Mouse (Mus musculus) intestine, embryonic 16.5 days (tissue): ENCODE measurements around the gene Ret. TPM values are rescaled to one million over a fixed set of nuclear protein-coding genes. Genes with fewer than 3 reads are reported as not detected.

Source experiments
- ATAC-seq: fragments of 200-750 bp; cut with Nextera tagmentation; 2 replicates; pipeline ENCODE4 v1.8.0; 2017; ENCODE audit warnings: moderate TSS enrichment, moderate library complexity
- H3K27ac ChIP-seq: fragments of 300-500 bp; sonication (generic); 2 replicates; pipeline ENCODE4 v1.5.1; 2014; ENCODE audit warnings: mild to moderate bottlenecking, low read length
- H3K27me3 ChIP-seq: fragments of 300-500 bp; sonication (generic); replicated peaks from 2 replicates; pipeline ENCODE4 v1.6.1; 2014; ENCODE audit warnings: low read length, control low read depth, mixed read lengths; ENCODE audit not compliant: control insufficient read depth, insufficient read depth
- H3K36me3 ChIP-seq: fragments of 300-500 bp; sonication (generic); 2 replicates; pipeline ENCODE4 v1.6.1; 2014; ENCODE audit warnings: low read length, control low read depth; ENCODE audit not compliant: control insufficient read depth, insufficient read depth
- H3K4me1 ChIP-seq: fragments of 300-500 bp; sonication (generic); 2 replicates; pipeline ENCODE4 v1.6.1; 2014; ENCODE audit warnings: low read length, control low read depth, mixed read lengths; ENCODE audit not compliant: control insufficient read depth, insufficient read depth
- H3K4me2 ChIP-seq: fragments of 300-500 bp; sonication (generic); 2 replicates; pipeline ENCODE4 v1.6.1; 2014; ENCODE audit warnings: low read depth, low read length, control low read depth
- H3K4me3 ChIP-seq: fragments of 300-500 bp; sonication (generic); 2 replicates; pipeline ENCODE4 v1.5.1; 2014; ENCODE audit warnings: mild to moderate bottlenecking, low read length
- H3K9ac ChIP-seq: fragments of 300-500 bp; sonication (generic); 2 replicates; pipeline ENCODE4 v1.6.1; 2014; ENCODE audit warnings: low read depth, low read length
- H3K9me3 ChIP-seq: fragments of 300-500 bp; sonication (generic); 2 replicates; pipeline ENCODE4 v1.6.1; 2016; ENCODE audit warnings: low read length, control low read depth; ENCODE audit not compliant: control insufficient read depth
- WGBS: fragments of 180-500 bp; shearing (Covaris S2); extraction: QIAGEN DNeasy Blood & Tissue Kit; methylation state at CpG from one replicate; pipeline ENCODE4 v1.1.7; 2014; 5-methylcytosine and 5-hydroxymethylcytosine counted together
- polyA plus RNA-seq: library from polyadenylated mRNA; unstranded; fragments of >200 nt; fragmentation: Nextera tagmentation; extraction: Ambion mirVana; gene quantifications from 2 replicates; pipeline ENCODE4 v1.2.1, GENCODE M21; 2015

The Ret gene
- polyA plus RNA-seq, 1 experiment from 2014 or later = 11.0 TPM

DNA sequence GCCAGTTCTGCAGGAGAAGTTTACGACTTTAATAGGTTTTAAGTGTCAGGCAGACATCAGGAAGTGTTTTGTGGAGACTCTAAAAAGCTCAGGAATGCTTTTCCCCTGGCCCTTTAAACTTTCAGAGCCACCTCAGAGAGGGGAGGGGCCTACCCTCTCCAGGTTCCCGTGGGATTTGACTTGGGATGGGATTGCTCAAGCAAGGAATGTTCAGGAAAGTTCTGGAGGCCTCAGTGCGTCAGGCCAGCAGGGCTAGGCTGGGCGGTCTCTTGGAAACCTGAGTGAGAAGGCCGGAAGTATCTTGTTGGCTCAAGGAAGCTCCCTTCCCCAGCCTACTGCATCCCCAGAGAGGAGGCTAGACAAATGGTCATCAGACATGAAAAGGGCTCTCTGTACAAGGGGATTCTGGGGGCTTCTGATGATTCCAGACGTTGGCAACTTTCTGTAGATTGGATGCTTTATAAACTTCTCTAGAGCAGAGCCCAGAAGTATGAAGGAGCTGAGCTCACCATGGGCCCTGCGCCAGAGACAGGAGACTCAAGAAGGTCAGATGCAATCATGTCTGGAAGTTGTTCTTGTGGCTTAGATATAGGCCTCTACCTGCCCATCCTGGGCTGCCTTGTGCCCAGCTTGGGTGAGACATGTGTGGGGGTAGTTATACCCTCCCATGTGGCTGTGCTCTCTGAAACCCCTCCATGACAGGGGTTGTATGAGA is 7.8 kb upstream of the Ret start:
- Histone ChIP-seq H3K36me3 (no peaks in the 10 kb centered on the region), H3K9me3 (no peaks in the 10 kb centered on the region), H3K4me1 (no peaks in the 10 kb centered on the region), H3K4me2 (no peak overlapping the region), H3K27me3 (no peaks in the 10 kb centered on the region), H3K9ac (no peak overlapping the region), H3K27ac (no peak overlapping the region), H3K4me3 (no peak overlapping the region)
- 0 out of 2 replicates have a peak, but pooled peaks have one; percentile 23 for ATAC-seq
- WGBS = 34% methylated on average over 7 of the region's 7 CpGs

DNA sequence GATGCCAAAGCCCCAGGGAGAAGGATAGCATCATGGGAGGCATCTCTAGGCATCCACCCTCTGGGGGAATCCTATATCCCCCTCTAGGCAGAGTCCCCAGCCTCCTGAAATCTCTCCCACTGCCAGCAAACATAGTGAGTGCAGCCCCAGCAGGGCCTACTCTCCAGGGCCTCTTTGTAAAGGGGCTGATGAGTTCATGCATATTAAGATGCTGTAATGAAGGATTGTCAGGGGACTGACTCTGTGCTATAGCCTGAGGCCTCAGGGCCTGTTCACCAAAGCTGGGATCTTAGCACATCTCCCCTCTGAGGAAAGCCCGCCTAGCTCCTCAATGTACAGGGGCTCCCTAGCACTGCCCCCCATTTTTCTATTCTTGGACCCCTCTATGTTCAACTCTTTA is 6.6 kb upstream of the Ret start:
- no peaks in the 10 kb centered on the region for H3K27me3 ChIP-seq
- no peak overlapping the region for H3K4me3 ChIP-seq
- H3K9ac ChIP-seq = no peak overlapping the region
- no peak for ATAC-seq
- H3K4me2 ChIP-seq = no peak overlapping the region
- no peaks in the 10 kb centered on the region for H3K36me3 ChIP-seq
- no peaks in the 10 kb centered on the region for H3K9me3 ChIP-seq
- H3K4me1 ChIP-seq = no peaks in the 10 kb centered on the region
- H3K27ac ChIP-seq = no peak overlapping the region
- 86% methylated on average over 1 of the region's 1 CpGs for WGBS

DNA sequence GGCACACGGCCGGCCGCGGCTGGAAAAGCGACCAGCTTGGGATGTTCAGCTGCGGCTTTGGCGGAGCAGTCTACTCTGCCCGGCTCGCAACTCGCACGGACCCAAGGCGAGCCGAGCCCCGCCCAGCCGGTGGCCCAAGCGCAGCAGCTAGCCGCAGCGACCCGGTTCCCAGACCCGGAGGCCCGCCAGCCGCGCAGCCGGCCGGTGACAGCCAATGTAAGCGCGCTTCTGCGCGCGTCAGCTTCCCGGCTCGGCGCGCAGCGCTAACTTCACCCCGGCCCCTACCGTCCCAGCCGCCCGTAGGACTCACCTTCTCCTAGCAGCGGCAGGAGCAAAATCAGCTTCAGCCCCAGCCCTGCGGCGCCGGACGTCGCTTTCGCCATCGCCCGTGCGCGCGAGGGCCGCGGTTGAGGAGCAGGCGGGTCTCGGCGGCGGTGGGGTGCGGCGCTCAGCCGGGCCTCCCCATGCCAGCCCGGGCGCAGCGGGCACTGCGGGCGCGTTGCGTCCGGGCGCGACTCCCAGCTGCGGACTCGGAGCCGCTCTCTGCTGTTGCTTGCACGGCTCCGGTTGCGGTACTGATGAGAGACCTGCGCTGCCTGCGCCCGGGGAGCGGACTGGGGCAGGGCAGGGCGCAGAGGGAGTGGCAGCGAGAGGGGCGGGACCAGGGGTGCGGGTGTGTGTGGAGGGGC is 623 bp downstream of the Ret start:
- WGBS = under 1% methylated on average over 84 of the region's 84 CpGs
- H3K4me2 ChIP-seq = peak overlapping the region; percentile 92
- peaks cover 12% of the 10 kb centered on the region; the same call in 1 of the 2 replicates for H3K4me1 ChIP-seq
- H3K9me3 ChIP-seq = no peaks in the 10 kb centered on the region
- H3K4me3 ChIP-seq = peak overlapping the region; percentile 54
- ATAC-seq = peak; percentile 93
- peaks cover 33% of the 10 kb centered on the region for H3K27me3 ChIP-seq
- H3K9ac ChIP-seq = peak overlapping the region; percentile 67
- no peaks in the 10 kb centered on the region for H3K36me3 ChIP-seq
- H3K27ac ChIP-seq = no peak overlapping the region

DNA sequence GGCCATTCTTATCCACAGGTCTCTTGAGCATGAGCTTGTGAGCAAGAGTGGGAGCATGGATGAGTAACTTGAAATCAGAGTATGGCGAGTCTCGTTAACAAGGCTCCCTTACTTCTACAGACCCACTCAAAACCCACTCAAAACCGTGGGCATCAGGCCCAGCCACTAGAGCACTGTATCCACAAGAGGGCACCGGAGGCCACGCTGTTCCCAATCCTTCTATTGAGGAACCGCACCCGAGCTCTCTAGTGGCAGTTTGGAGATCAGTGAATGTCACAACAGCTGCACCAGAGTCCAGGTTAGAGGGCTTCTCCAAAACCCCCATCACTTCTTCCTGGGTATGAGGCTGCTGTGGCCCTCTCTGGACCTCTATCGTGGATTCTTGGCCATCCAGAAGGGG is 2.4 kb downstream of the Ret start:
- WGBS = 30% methylated on average over 8 of the region's 8 CpGs
- peaks cover 33% of the 10 kb centered on the region for H3K27me3 ChIP-seq
- no peak overlapping the region; the same call in 1 of the 2 replicates for H3K4me3 ChIP-seq

DNA sequence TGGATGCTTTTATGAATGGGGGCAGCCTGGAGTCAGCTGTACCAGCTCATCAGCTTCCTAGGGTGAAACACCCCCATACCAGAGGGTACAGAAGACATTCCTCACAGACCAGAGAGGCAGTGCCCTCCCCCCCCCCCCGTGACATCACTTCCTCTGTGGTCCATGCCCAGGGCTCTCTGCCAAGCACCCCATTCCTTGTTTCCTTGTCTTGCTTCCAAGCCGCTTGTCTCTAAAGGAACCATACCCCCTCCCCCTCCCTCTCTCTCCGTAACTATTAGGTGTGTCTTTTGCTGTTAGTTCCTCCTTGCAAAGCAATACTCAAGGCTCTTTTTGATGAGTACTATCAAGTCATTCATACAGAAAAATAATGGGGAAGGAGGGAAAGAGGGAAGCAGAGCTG is 4.6 kb downstream of the Ret start:
- Histone ChIP-seq H3K9me3 (no peaks in the 10 kb centered on the region), H3K27me3 (peaks cover 26% of the 10 kb centered on the region), H3K27ac (no peak overlapping the region), H3K4me1 (peaks cover 23% of the 10 kb centered on the region), H3K9ac (no peak overlapping the region), H3K4me3 (no peak overlapping the region), H3K4me2 (no peak overlapping the region), H3K36me3 (no peaks in the 10 kb centered on the region)
- 48% methylated on average over 3 of the region's 3 CpGs for WGBS
- ATAC-seq = no peak

More for the DNA sequence above, 2.4 kb downstream of the Ret start:
- Histone ChIP-seq H3K36me3 (no peaks in the 10 kb centered on the region), H3K27ac (no peak overlapping the region), H3K4me2 (no peak overlapping the region), H3K9me3 (no peaks in the 10 kb centered on the region), H3K9ac (no peak overlapping the region), H3K4me1 (peaks cover 12% of the 10 kb centered on the region; the same call in 1 of the 2 replicates)
- no peak for ATAC-seq

- Histone ChIP-seq H3K27ac (no peak overlapping the region), H3K27me3 (peaks cover 19% of the 10 kb centered on the region), H3K4me3 (no peak overlapping the region), H3K9me3 (no peaks in the 10 kb centered on the region), H3K4me1 (peaks cover 18% of the 10 kb centered on the region), H3K36me3 (no peaks in the 10 kb centered on the region), H3K4me2 (no peak overlapping the region; the same call in 1 of the 2 replicates), H3K9ac (no peak overlapping the region)
- no peak for ATAC-seq
- WGBS = 50% methylated on average over 4 of the region's 4 CpGs
These were observed 5.3 kb downstream of the Ret start for GRCm38 (mm10) chr6:118192199-118192598.

DNA sequence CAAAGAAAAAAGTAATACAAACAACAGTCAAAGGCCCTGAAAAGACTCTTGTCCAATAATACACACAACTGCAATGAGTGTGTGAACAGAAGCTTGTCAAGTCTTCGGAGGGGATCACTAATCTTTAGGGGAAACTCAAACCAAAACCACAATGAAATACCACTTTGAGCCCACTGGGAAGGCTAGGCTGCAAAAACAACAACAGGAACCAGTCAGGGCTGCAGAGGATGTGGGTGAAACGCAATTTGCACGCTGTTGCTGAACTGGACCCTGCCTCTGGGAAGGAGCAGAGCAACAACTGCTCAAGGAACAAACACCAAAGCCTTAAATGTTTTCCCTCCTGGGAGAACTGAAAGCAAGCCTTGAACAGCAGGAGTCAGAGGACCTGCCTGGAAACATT is 7.8 kb downstream of the Ret start:
- no peaks in the 10 kb centered on the region for H3K9me3 ChIP-seq
- H3K9ac ChIP-seq = no peak overlapping the region
- WGBS = 51% methylated on average over 3 of the region's 3 CpGs
- no peak overlapping the region for H3K4me2 ChIP-seq
- ATAC-seq = no peak
- peaks cover 18% of the 10 kb centered on the region for H3K4me1 ChIP-seq
- no peak overlapping the region for H3K27ac ChIP-seq
- H3K36me3 ChIP-seq = no peaks in the 10 kb centered on the region
- H3K27me3 ChIP-seq = 0 out of 2 replicates have a peak, but pooled peaks cover 2% of the 10 kb centered on the region
- H3K4me3 ChIP-seq = no peak overlapping the region

- Histone ChIP-seq H3K4me1 (peaks cover 18% of the 10 kb centered on the region), H3K9me3 (no peaks in the 10 kb centered on the region), H3K27ac (peak overlapping the region; percentile 34), H3K4me2 (peak overlapping the region; percentile 26; the same call in 1 of the 2 replicates), H3K36me3 (no peaks in the 10 kb centered on the region), H3K9ac (no peak overlapping the region), H3K27me3 (no peaks in the 10 kb centered on the region), H3K4me3 (no peak overlapping the region)
- peak; percentile 95 for ATAC-seq
- whole genome bisulfite sequencing = 56% methylated on average over 9 of the region's 9 CpGs
These were observed 8.9 kb downstream of the Ret start for GRCm38 (mm10) chr6:118188599-118188998.

DNA sequence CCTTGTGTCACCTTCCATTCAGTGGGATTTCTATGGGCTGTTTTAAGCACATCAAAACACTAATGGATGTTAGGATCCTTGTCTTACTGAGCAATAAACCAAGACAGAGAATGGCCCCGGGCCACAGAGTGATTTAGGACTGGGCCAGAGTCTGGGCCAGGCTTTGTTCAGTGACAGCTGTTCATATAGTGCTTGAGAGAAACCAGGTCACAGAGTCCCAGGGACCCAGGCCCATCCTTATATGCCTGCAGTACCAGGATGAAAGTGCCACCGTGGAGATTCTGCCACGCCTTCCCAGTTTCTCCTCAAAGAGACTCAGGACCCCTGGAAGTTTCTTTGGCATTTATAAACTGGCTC is 10.3 kb downstream of the Ret start:
- Histone ChIP-seq H3K9ac (no peak overlapping the region), H3K27me3 (no peaks in the 10 kb centered on the region), H3K4me2 (no peak overlapping the region), H3K36me3 (no peaks in the 10 kb centered on the region), H3K27ac (no peak overlapping the region), H3K9me3 (no peaks in the 10 kb centered on the region), H3K4me3 (no peak overlapping the region), H3K4me1 (peaks cover 15% of the 10 kb centered on the region)
- WGBS = 57% methylated on average over 3 of the region's 3 CpGs
- no peak for ATAC-seq
